Mouse (Mus musculus): ENCODE measurements at regions not wholly inside any gene's neighbourhood (a gene's known extent, or its start where the extent isn't known, plus 50 kb on each side); places are given as distances from the start of the nearest gene placed in this dataset.

- no peak for ATAC-seq (replicated peaks)
- Histone ChIP-seq H3K4me1 (no peaks in the 10 kb centered on the region), H3K27me3 (no peaks in the 10 kb centered on the region), H3K9me3 (no peaks in the 10 kb centered on the region), H3K4me2 (replicated peaks) (no peak overlapping the region), H3K9ac (replicated peaks) (no peak overlapping the region), H3K27ac (replicated peaks) (no peak overlapping the region), H3K36me3 (no peaks in the 10 kb centered on the region), H3K4me3 (no peak overlapping the region)
- 86% methylated on average over 5 of the region's 5 CpGs for WGBS
Observed at GRCm38 (mm10) chr2:180404168-180404567, 51.9 kb upstream of the Slco4a1 start.

- Histone ChIP-seq H3K4me3 (no peak overlapping the region), H3K9me3 (no peaks in the 10 kb centered on the region), H3K4me1 (no peaks in the 10 kb centered on the region), H3K9ac (replicated peaks) (no peak overlapping the region), H3K36me3 (no peaks in the 10 kb centered on the region), H3K27ac (replicated peaks) (no peak overlapping the region), H3K4me2 (replicated peaks) (no peak overlapping the region), H3K27me3 (no peaks in the 10 kb centered on the region)
- 63% methylated on average over 8 of the region's 8 CpGs for WGBS
- no peak for ATAC-seq (replicated peaks)
Observed at GRCm38 (mm10) chr2:180403621-180404020, 52.4 kb upstream of the Slco4a1 start.

GRCm38 (mm10) chr2:180402851-180403459 is 53.1 kb upstream of the Slco4a1 start:
- H3K4me1 ChIP-seq: no peaks in the 10 kb centered on the region

GRCm38 (mm10) chr2:180402433-180402832 is 53.6 kb upstream of the Slco4a1 start:
- Histone ChIP-seq H3K4me2 (replicated peaks) (no peak overlapping the region), H3K9ac (replicated peaks) (no peak overlapping the region), H3K27me3 (no peaks in the 10 kb centered on the region), H3K9me3 (no peaks in the 10 kb centered on the region), H3K4me1 (no peaks in the 10 kb centered on the region), H3K27ac (replicated peaks) (no peak overlapping the region), H3K36me3 (no peaks in the 10 kb centered on the region), H3K4me3 (no peak overlapping the region)
- WGBS: 88% methylated on average over 4 of the region's 4 CpGs
- ATAC-seq (replicated peaks): no peak

More at GRCm38 (mm10) chr2:180402851-180403459, 53.1 kb upstream of the Slco4a1 start:
- H3K9me3 ChIP-seq: no peaks in the 10 kb centered on the region
- no peak overlapping the region for H3K27ac ChIP-seq (replicated peaks)
- ATAC-seq (replicated peaks): no peak
- H3K4me2 ChIP-seq (replicated peaks): no peak overlapping the region
- 85% methylated on average over 9 of the region's 9 CpGs for WGBS
- H3K36me3 ChIP-seq: no peaks in the 10 kb centered on the region
- no peaks in the 10 kb centered on the region for H3K27me3 ChIP-seq
- no peak overlapping the region for H3K9ac ChIP-seq (replicated peaks)
- no peak overlapping the region for H3K4me3 ChIP-seq

GRCm38 (mm10) chr2:180401409-180402391 is 54.3 kb upstream of the Slco4a1 start:
- no peak overlapping the region for H3K4me2 ChIP-seq (replicated peaks)
- no peaks in the 10 kb centered on the region for H3K36me3 ChIP-seq
- WGBS: 84% methylated on average over 8 of the region's 8 CpGs
- H3K9me3 ChIP-seq: no peaks in the 10 kb centered on the region
- H3K27ac ChIP-seq (replicated peaks): no peak overlapping the region
- H3K9ac ChIP-seq (replicated peaks): no peak overlapping the region
- H3K27me3 ChIP-seq: no peaks in the 10 kb centered on the region
- H3K4me3 ChIP-seq: no peak overlapping the region
- no peaks in the 10 kb centered on the region for H3K4me1 ChIP-seq
- no peak for ATAC-seq (replicated peaks)

GRCm38 (mm10) chr2:180400514-180401019 is 55.5 kb upstream of the Slco4a1 start:
- H3K27me3 ChIP-seq: no peaks in the 10 kb centered on the region
- H3K4me3 ChIP-seq: no peak overlapping the region
- WGBS: 88% methylated on average over 5 of the region's 5 CpGs
- no peak overlapping the region for H3K9ac ChIP-seq (replicated peaks)
- no peak overlapping the region for H3K27ac ChIP-seq (replicated peaks)
- H3K4me1 ChIP-seq: no peaks in the 10 kb centered on the region
- H3K4me2 ChIP-seq (replicated peaks): no peak overlapping the region
- H3K9me3 ChIP-seq: no peaks in the 10 kb centered on the region
- ATAC-seq (replicated peaks): no peak
- no peaks in the 10 kb centered on the region for H3K36me3 ChIP-seq

- no peak overlapping the region for H3K4me2 ChIP-seq (replicated peaks)
- no peaks in the 10 kb centered on the region for H3K36me3 ChIP-seq
- no peaks in the 10 kb centered on the region for H3K27me3 ChIP-seq
- no peak overlapping the region for H3K9ac ChIP-seq (replicated peaks)
- H3K4me1 ChIP-seq: no peaks in the 10 kb centered on the region
- no peak for ATAC-seq (replicated peaks)
- no peaks in the 10 kb centered on the region for H3K9me3 ChIP-seq
- no peak overlapping the region for H3K4me3 ChIP-seq
- no peak overlapping the region for H3K27ac ChIP-seq (replicated peaks)
- 70% methylated on average over 8 of the region's 8 CpGs for WGBS
Observed at GRCm38 (mm10) chr2:180399651-180400513, 56.2 kb upstream of the Slco4a1 start.

GRCm38 (mm10) chr2:180398851-180399447 is 57.1 kb upstream of the Slco4a1 start:
- 92% methylated on average over 6 of the region's 6 CpGs for WGBS
- H3K4me1 ChIP-seq: no peaks in the 10 kb centered on the region
- H3K4me2 ChIP-seq (replicated peaks): no peak overlapping the region
- ATAC-seq (replicated peaks): no peak
- no peaks in the 10 kb centered on the region for H3K27me3 ChIP-seq
- H3K9me3 ChIP-seq: no peaks in the 10 kb centered on the region
- H3K27ac ChIP-seq (replicated peaks): no peak overlapping the region
- H3K4me3 ChIP-seq: no peak overlapping the region
- H3K36me3 ChIP-seq: no peaks in the 10 kb centered on the region
- H3K9ac ChIP-seq (replicated peaks): no peak overlapping the region

GRCm38 (mm10) chr2:180398481-180398754 is 57.6 kb upstream of the Slco4a1 start:
- Histone ChIP-seq H3K4me3 (no peak overlapping the region), H3K27ac (replicated peaks) (no peak overlapping the region)
- WGBS: 91% methylated on average over 4 of the region's 4 CpGs

GRCm38 (mm10) chr2:180397723-180398480 is 58.1 kb upstream of the Slco4a1 start:
- no peaks in the 10 kb centered on the region for H3K9me3 ChIP-seq
- no peak overlapping the region for H3K9ac ChIP-seq (replicated peaks)
- H3K4me3 ChIP-seq: no peak overlapping the region
- no peak overlapping the region for H3K4me2 ChIP-seq (replicated peaks)
- no peak for ATAC-seq (replicated peaks)
- H3K36me3 ChIP-seq: no peaks in the 10 kb centered on the region
- 0 out of 2 replicates have a peak, but pooled peaks cover 2% of the 10 kb centered on the region for H3K27me3 ChIP-seq
- no peak overlapping the region for H3K27ac ChIP-seq (replicated peaks)
- WGBS: 92% methylated on average over 11 of the region's 11 CpGs
- H3K4me1 ChIP-seq: no peaks in the 10 kb centered on the region

More at GRCm38 (mm10) chr2:180398481-180398754, 57.6 kb upstream of the Slco4a1 start:
- Histone ChIP-seq H3K9ac (replicated peaks) (no peak overlapping the region), H3K4me1 (no peaks in the 10 kb centered on the region), H3K27me3 (0 out of 2 replicates have a peak, but pooled peaks cover 2% of the 10 kb centered on the region), H3K4me2 (replicated peaks) (no peak overlapping the region), H3K9me3 (no peaks in the 10 kb centered on the region), H3K36me3 (no peaks in the 10 kb centered on the region)
- no peak for ATAC-seq (replicated peaks)
